In the genomic region with DNA sequence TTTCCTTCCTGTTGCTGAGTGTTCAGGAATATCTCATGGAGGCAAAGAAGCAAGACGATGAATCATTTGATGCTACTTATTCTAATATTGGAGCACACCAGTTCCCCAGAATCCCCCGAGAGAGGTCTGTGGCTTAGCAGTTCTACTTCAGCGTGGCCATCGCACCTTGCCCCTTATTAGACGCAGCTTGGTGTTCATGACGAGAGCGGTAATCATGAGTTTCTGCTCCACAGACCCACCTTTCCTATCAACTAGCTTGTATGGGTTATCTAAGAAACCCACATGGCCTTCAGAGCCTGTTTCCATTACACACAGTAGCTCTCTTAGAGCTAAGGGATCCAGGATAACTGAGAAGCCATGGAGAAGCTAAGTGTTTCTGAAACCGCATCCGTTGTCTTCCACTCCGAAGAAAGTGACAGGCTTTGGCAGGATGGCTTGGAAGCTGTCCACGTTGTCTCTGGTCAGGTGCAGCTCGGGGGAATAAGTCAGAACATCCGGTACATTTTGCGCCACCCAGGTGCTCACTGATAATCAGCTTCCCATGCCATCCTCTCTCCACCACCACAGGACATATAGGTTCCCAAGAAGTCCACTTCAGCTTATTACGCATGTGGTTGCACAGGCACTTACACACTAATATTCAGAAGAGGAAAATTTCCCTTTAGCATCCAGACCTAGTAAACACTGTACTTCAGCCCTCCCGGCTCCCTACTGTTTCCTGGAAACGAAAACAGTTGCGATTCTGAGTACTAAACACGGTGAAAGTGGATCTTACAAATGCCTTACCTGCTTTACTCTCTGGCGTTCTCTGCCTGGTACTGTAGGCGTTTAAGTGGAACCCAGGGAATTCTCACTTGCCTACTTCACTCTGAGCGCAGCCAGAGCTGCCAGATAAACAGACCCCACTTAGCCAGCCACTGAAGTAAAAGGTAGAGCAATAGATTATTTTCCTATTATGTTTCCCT, we compare ENCODE assay signal across 12 mouse cellular contexts. TPM values are rescaled to one million over a fixed set of nuclear protein-coding genes. Genes with fewer than 3 reads are reported as not detected.
DNase-seq lines count a peak whose midpoint lies in the region; ATAC-seq lines count a peak whose summit lies in the region.
"Had no signal": no experiment of that assay in that cellular context is flagged by ENCODE, and none has a peak within 500 bp of the region (broad histone marks: within the 10 kb centered on the region; RNA-seq: fewer than 3 reads in every experiment).

No protein-coding gene starts in this region.

- H3K4me1 ChIP-seq in liver, embryonic 11.5 days (replicated peaks; ENCODE audit: control insufficient read depth, insufficient read depth, low read length): peaks cover 47% of the 10 kb centered on the region
- H3K4me1 ChIP-seq: forebrain, embryonic 10.5 days; lung, embryonic 15.5 days had no signal

- peak overlapping the region; percentile 96 for H3K27ac ChIP-seq in liver, embryonic 11.5 days (ENCODE audit: low read depth, low read length)
- H3K27ac ChIP-seq: forebrain, embryonic 10.5 days; heart, adult 2 months; lung, embryonic 15.5 days had no signal

- WGBS in liver, embryonic 11.5 days: 53% methylated on average over 22 of the region's 22 CpGs

- peak; percentile 59 for DNase-seq in spleen, adult 12 weeks (ENCODE audit: low spot score)
- DNase-seq in spleen, adult 18-20 months: no peak
- peak; percentile 37 for DNase-seq in cerebellum, adult 8-10 months
- no peak for DNase-seq in liver, embryonic 11.5 days (ENCODE audit: low spot score)
- DNase-seq in splenic B cell, adult 2 months (ENCODE audit: low read depth, low spot score): peak; percentile 36
- no peak for DNase-seq in left cerebral cortex, postnatal 14 days (ENCODE audit: low spot score in 2 of 2)
- DNase-seq in right cerebral cortex, adult 2 months (ENCODE audit: low spot score in 2 of 2): no peak
- DNase-seq in right cerebral cortex, postnatal 36 days (ENCODE audit: low spot score in 2 of 2): no peak
- DNase-seq: heart, adult 2 months; thymus, postnatal 14 days had no signal

- H3K4me3 ChIP-seq in liver, embryonic 11.5 days (ENCODE audit: low read depth, low read length): no peak overlapping the region
- H3K4me3 ChIP-seq: forebrain, embryonic 10.5 days; heart, adult 2 months; lung, embryonic 15.5 days had no signal

- H3K4me2 ChIP-seq in liver, embryonic 11.5 days: peak overlapping the region; percentile 56
- H3K4me2 ChIP-seq: lung, embryonic 15.5 days had no signal

- intact Hi-C loops in left cerebral cortex, postnatal 14 days (cut with DNase I): no loop called here

- no peaks in the 10 kb centered on the region for H3K27me3 ChIP-seq in liver, embryonic 11.5 days (replicated peaks; ENCODE audit: control insufficient read depth, insufficient read depth, low read length)
- H3K27me3 ChIP-seq in splenic B cell, adult 2 months (ENCODE audit: control insufficient read depth, insufficient read depth, low read length, poor library complexity, severe bottlenecking): no peaks in the 10 kb centered on the region
- H3K27me3 ChIP-seq: lung, embryonic 15.5 days had no signal

- peak; percentile 79 for ATAC-seq in liver, embryonic 11.5 days (replicated peaks; ENCODE audit: low FRiP score)

- H3K9me3 ChIP-seq in liver, embryonic 11.5 days (ENCODE audit: control insufficient read depth, low read length): no peaks in the 10 kb centered on the region
- H3K9me3 ChIP-seq: forebrain, embryonic 10.5 days; lung, embryonic 15.5 days had no signal

- H3K9ac ChIP-seq in liver, embryonic 11.5 days (ENCODE audit: low read depth, low read length): peak overlapping the region; percentile 58
- H3K9ac ChIP-seq: lung, embryonic 15.5 days had no signal

- H3K36me3 ChIP-seq in liver, embryonic 11.5 days (ENCODE audit: control insufficient read depth, insufficient read depth, low read length): no peaks in the 10 kb centered on the region
- H3K36me3 ChIP-seq in splenic B cell, adult 2 months (ENCODE audit: control insufficient read depth, insufficient read depth, low read length, poor library complexity, severe bottlenecking): no peaks in the 10 kb centered on the region
- H3K36me3 ChIP-seq: forebrain, embryonic 10.5 days; lung, embryonic 15.5 days had no signal

RNA-seq across cellular contexts. Expression of gene Cd47, which starts 25.0 kb away (rescaled TPM):
- polyA plus RNA-seq in liver, embryonic 11.5 days (2014; fragmentation: Nextera tagmentation; extraction: Ambion mirVana): 261 and 281 TPM in 2 replicates
- total RNA-seq in left cerebral cortex, postnatal 14 days (2021): 100 to 1,000 TPM; 281 to 288 TPM

Comparison
In these comparisons a context has a peak if more than half of its experiments do, and no peak if none do; other contexts are left out.
1. DNase-seq: peak in spleen, adult 12 weeks (single experiment), cerebellum, adult 8-10 months (single experiment) and splenic B cell, adult 2 months (single experiment); none in spleen, adult 18-20 months (0 of 2), liver, embryonic 11.5 days (single experiment), left cerebral cortex, postnatal 14 days (0 of 2), right cerebral cortex, adult 2 months (0 of 2) and right cerebral cortex, postnatal 36 days (0 of 2).